Mouse (Mus musculus) kidney, embryonic 16.5 days (tissue): ENCODE results near the gene Dop1a. TPM values are rescaled to one million over a fixed set of nuclear protein-coding genes. Genes with fewer than 3 reads are reported as not detected.

Experiments used
- ATAC-seq: fragments of 200-750 bp; cut with Nextera tagmentation; 2 replicates; pipeline ENCODE4 v1.8.0; 2017; ENCODE audit warnings: moderate TSS enrichment; ENCODE audit not compliant: low FRiP score, low TSS enrichment
- H3K27ac ChIP-seq: fragments of 300-500 bp; sonication (generic); 2 replicates; pipeline ENCODE4 v1.5.1; 2014; ENCODE audit warnings: low read length
- H3K27me3 ChIP-seq: fragments of 300-500 bp; sonication (generic); 2 replicates; pipeline ENCODE4 v1.6.1; 2014; ENCODE audit warnings: low read length, control low read depth, mixed read lengths; ENCODE audit not compliant: insufficient read depth
- H3K36me3 ChIP-seq: fragments of 300-500 bp; sonication (generic); 2 replicates; pipeline ENCODE4 v1.6.1; 2014; ENCODE audit warnings: low read length, control low read depth, mixed read lengths; ENCODE audit not compliant: insufficient read depth
- H3K4me1 ChIP-seq: fragments of 300-500 bp; sonication (generic); 2 replicates; pipeline ENCODE4 v1.6.1; 2014; ENCODE audit warnings: low read length, control low read depth, mixed read lengths; ENCODE audit not compliant: insufficient read depth
- H3K4me2 ChIP-seq: fragments of 300-500 bp; sonication (generic); replicated peaks from 2 replicates; pipeline ENCODE4 v1.6.1; 2014; ENCODE audit warnings: low read depth, low read length
- H3K4me3 ChIP-seq: fragments of 300-500 bp; sonication (generic); 2 replicates; pipeline ENCODE4 v1.5.1; 2014; ENCODE audit warnings: mild to moderate bottlenecking, low read length
- H3K9ac ChIP-seq: fragments of 300-500 bp; sonication (generic); replicated peaks from 2 replicates; pipeline ENCODE4 v1.6.1; 2014; ENCODE audit warnings: low read length
- H3K9me3 ChIP-seq: fragments of 300-500 bp; sonication (generic); 2 replicates; pipeline ENCODE4 v1.6.1; 2016; ENCODE audit warnings: low read length, control low read depth
- WGBS: fragments of 180-500 bp; shearing (Covaris S2); extraction: QIAGEN DNeasy Blood & Tissue Kit; methylation state at CpG from one replicate; pipeline ENCODE4 v1.1.7; 2014; 5-methylcytosine and 5-hydroxymethylcytosine counted together
- polyA plus RNA-seq: library from polyadenylated mRNA; unstranded; fragments of >200 nt; fragmentation: Nextera tagmentation; extraction: Ambion mirVana; gene quantifications from 2 replicates; pipeline ENCODE4 v1.2.1, GENCODE M21; 2015

The Dop1a gene
- polyA plus RNA-seq = 10.9 and 15.3 TPM in 2 replicates

DNA sequence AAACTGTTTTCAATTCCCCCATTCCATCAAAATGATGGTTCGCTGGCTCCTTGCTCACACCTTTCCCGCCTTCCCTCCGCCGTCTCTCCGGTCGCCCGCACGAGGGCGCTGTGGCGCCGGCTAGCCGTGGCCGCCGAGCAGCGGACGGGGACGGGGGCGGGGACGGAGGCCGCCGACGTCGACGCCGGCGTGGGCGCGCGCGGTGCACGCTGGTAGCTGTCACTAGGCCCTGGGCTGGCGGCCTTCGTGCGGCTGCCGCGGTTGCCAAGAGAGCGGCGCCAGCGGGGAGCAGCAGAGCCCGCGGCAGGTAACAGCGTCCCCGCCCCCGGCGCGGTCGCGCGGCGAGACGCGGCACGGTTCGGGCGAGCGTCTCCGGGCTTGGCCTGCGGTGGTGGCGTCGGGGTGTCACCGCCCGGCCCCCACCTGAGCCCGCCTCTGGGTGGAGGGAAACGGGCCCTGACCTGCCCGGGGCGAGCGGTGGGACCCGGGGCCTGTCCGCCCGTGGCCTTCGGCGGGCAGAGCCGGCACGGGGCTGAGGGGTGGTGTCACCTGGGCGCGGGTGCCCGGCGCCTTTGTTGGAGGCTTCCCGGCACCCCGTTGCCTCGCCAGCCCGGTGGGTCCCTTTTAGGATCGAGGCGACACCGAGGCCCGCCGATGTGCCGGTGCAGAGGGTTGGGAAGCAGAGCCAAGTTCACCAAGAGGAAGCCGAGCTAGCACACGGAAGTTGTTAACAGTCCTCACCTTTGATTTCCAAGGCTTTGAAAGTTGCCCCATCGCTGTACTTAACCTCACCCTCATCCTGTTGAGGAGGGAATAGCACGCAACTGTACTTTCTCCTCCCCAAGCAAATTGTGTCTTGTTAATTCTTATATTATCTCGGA lies at the start of gene Dop1a:
Dop1a (plus strand) TSS at position 165 of the 881 bp plus-strand sequence.
- H3K36me3 ChIP-seq = no peaks in the 10 kb centered on the region
- peak within 1 kb of the TSS; percentile 92 for H3K9ac ChIP-seq
- under 1% methylated on average over 93 of the region's 93 CpGs for WGBS
- peaks cover 9% of the 10 kb centered on the region for H3K4me1 ChIP-seq
- H3K4me2 ChIP-seq = peak within 1 kb of the TSS; percentile 82
- ATAC-seq = peak; percentile 96
- H3K4me3 ChIP-seq = peak within 1 kb of the TSS; percentile 90
- H3K9me3 ChIP-seq = no peaks in the 10 kb centered on the region
- H3K27me3 ChIP-seq = no peaks in the 10 kb centered on the region
- H3K27ac ChIP-seq = peak within 1 kb of the TSS; percentile 62

DNA sequence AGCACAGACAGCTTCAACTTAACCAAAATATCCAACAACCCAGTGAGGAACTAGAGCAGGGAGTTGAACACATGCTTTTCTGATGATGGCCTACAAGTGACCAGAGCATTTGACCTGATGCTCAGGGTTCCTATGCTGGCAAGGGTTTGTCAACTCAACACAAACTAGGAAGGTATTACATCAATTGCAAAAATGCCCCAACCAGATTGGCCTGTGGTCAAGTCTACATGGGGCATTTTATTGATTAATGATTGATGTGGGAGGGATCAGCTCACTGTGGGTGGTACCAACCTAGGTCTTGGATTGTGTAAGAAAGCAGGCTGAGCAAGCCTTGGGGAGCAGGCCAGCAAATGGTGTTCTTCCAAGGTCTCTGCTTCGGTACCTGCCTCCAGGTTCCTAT lies 49.0 kb upstream of the Dop1a start:
- 100% methylated on average over 1 of the region's 1 CpGs for WGBS

GRCm38 (mm10) chr9:86419366-86419765 lies 47.6 kb upstream of the Dop1a start:
- no peaks in the 10 kb centered on the region for H3K36me3 ChIP-seq
- WGBS = 75% methylated on average over 6 of the region's 6 CpGs
- no peaks in the 10 kb centered on the region for H3K4me1 ChIP-seq
- no peak overlapping the region for H3K4me3 ChIP-seq
- ATAC-seq = no peak
- no peak overlapping the region for H3K9ac ChIP-seq
- no peak overlapping the region for H3K4me2 ChIP-seq
- no peaks in the 10 kb centered on the region for H3K27me3 ChIP-seq
- H3K9me3 ChIP-seq = no peaks in the 10 kb centered on the region
- H3K27ac ChIP-seq = no peak overlapping the region

More for the DNA sequence above, 49.0 kb upstream of the Dop1a start:
- ATAC-seq = no peak
- H3K9me3 ChIP-seq = no peaks in the 10 kb centered on the region
- H3K36me3 ChIP-seq = no peaks in the 10 kb centered on the region
- H3K4me1 ChIP-seq = no peaks in the 10 kb centered on the region
- no peak overlapping the region for H3K9ac ChIP-seq
- H3K4me3 ChIP-seq = no peak overlapping the region
- H3K27ac ChIP-seq = no peak overlapping the region
- H3K27me3 ChIP-seq = no peaks in the 10 kb centered on the region
- no peak overlapping the region for H3K4me2 ChIP-seq

GRCm38 (mm10) chr9:86423331-86423730 lies 43.6 kb upstream of the Dop1a start:
- no peak for ATAC-seq
- H3K9me3 ChIP-seq = no peaks in the 10 kb centered on the region

DNA sequence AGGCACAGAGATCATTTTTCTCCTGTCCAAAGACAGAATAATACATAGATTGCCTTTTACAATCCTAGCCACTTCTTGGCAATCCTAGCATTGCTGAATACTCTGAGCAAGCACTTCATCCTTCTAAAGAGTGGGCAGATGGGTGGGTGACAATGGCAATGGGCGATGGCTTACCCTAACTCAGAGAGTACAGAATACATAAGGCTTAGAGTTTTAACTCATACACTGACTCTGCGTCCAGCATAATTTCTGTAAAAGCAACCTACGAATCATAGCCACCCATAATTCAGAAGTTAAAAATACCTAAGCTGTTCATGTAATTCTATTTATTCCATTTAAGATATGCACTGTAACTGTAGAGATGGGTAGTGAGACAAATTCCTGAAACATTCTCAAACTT lies 31.4 kb upstream of the Dop1a start:
- no peak overlapping the region for H3K4me3 ChIP-seq
- H3K9me3 ChIP-seq = no peaks in the 10 kb centered on the region
- H3K36me3 ChIP-seq = no peaks in the 10 kb centered on the region
- ATAC-seq = no peak
- no peaks in the 10 kb centered on the region for H3K4me1 ChIP-seq
- no peak overlapping the region for H3K27ac ChIP-seq
- H3K4me2 ChIP-seq = no peak overlapping the region
- H3K27me3 ChIP-seq = no peaks in the 10 kb centered on the region
- H3K9ac ChIP-seq = no peak overlapping the region
- 85% methylated on average over 3 of the region's 3 CpGs for WGBS

More at GRCm38 (mm10) chr9:86423331-86423730, 43.6 kb upstream of the Dop1a start:
- Histone ChIP-seq H3K36me3 (no peaks in the 10 kb centered on the region), H3K4me1 (no peaks in the 10 kb centered on the region), H3K27me3 (no peaks in the 10 kb centered on the region), H3K4me2 (no peak overlapping the region), H3K4me3 (no peak overlapping the region), H3K9ac (no peak overlapping the region), H3K27ac (no peak overlapping the region)
- 67% methylated on average over 4 of the region's 4 CpGs for WGBS

DNA sequence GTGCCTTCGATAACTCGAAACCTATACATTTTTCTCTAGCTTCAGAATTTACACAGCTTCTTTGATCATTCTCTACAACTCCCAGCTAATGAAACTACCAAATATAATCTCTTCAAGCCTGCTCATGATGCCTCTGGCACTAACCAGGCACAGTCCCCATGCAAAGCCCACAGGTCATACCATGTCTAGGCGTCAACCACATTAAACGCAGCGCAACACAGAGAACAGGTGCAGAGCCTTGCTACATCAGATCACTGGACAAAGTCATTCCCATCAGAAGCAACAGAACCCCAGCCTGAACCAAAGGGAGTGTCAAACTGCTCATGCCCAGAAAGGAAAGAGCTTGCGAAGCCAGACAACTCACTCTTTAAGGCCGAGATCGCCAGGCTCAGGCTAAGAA lies 30.3 kb upstream of the Dop1a start:
- WGBS = 94% methylated on average over 8 of the region's 8 CpGs
- no peaks in the 10 kb centered on the region for H3K9me3 ChIP-seq
- H3K4me2 ChIP-seq = no peak overlapping the region
- H3K4me1 ChIP-seq = no peaks in the 10 kb centered on the region
- H3K36me3 ChIP-seq = no peaks in the 10 kb centered on the region
- H3K27ac ChIP-seq = no peak overlapping the region
- H3K27me3 ChIP-seq = no peaks in the 10 kb centered on the region
- no peak overlapping the region for H3K4me3 ChIP-seq
- no peak for ATAC-seq
- no peak overlapping the region for H3K9ac ChIP-seq

DNA sequence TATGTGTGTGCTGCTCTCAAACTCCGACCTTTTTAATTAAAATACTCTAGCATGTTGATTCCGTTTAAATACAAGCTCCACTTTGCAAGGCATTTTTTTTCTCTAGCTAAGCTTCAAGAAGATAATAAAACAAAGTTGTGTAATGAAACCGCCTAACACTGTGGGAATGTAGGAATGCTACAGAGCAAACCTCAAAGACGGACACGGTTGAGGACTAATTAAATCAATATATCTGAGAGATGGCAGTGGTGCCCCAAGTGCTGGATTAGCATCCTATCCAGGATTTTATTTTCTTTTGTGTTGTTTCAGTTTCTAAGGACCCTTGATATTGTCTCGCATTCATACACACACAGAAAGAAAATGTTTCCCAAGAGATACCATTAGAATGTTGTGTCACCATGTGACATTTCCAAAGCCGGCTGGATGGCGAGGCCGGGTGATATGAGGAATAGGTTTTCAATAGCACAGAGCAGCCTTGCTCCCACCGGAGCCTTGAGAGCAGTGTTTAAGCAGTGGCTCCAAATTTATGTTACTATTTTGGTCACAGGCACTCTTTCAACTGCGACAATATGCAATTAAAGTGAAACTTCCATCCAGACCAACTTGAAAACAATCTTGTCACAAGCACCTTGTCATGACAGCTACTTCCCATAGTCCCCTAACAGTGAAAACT lies 28.5 kb upstream of the Dop1a start:
- Histone ChIP-seq H3K4me3 (no peak overlapping the region), H3K9ac (no peak overlapping the region), H3K4me1 (no peaks in the 10 kb centered on the region), H3K4me2 (no peak overlapping the region), H3K36me3 (no peaks in the 10 kb centered on the region), H3K27ac (no peak overlapping the region), H3K27me3 (no peaks in the 10 kb centered on the region), H3K9me3 (no peaks in the 10 kb centered on the region)
- 62% methylated on average over 11 of the region's 11 CpGs for WGBS
- no peak for ATAC-seq

DNA sequence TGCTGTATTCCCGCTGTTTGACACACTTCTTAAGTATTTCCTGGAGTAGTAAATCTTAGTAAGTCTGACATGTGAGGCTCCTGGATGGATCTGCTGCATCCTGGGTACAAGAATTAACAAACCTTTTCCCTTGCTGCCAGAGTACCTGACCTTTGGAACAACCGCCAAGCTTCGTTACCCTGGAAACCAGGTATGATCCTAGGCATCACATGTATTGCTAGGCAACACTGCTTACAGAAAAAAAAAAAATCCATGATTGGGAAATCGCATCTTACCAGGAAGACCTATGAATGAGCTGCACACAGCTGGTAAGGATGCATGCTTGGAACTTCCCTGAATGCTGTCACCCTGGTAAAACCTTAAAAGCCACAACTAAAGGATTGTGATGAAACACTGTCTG lies 24.7 kb upstream of the Dop1a start:
- H3K36me3 ChIP-seq = 0 out of 2 replicates have a peak, but pooled peaks cover 3% of the 10 kb centered on the region
- ATAC-seq = no peak
- WGBS = 73% methylated on average over 4 of the region's 4 CpGs
- no peaks in the 10 kb centered on the region for H3K4me1 ChIP-seq
- H3K27ac ChIP-seq = no peak overlapping the region
- H3K9ac ChIP-seq = no peak overlapping the region
- H3K27me3 ChIP-seq = no peaks in the 10 kb centered on the region
- 0 out of 2 replicates have a peak, but pooled peaks cover 3% of the 10 kb centered on the region for H3K9me3 ChIP-seq
- H3K4me3 ChIP-seq = no peak overlapping the region
- no peak overlapping the region for H3K4me2 ChIP-seq

DNA sequence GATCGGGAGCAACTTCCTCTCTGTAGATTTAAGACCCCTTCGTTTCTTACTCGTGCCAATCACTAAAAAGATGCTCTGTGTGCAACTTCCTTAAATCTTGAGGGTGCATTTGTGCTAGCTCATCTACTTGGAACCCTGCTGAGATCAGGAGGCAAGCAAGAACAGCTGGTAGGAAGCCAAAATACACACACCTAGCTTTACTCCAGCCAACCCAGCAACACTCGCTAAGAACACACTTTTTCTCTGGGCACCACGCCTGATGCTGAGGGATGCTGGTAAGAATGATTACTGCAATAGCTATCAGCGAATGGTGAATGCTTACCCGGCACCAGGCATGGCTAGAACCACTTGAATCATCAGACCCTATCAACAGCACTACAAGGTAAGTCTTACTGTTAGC lies 20.1 kb upstream of the Dop1a start:
- H3K9me3 ChIP-seq = 0 out of 2 replicates have a peak, but pooled peaks cover 3% of the 10 kb centered on the region
- no peak overlapping the region for H3K4me3 ChIP-seq
- no peak overlapping the region for H3K4me2 ChIP-seq
- H3K4me1 ChIP-seq = peaks cover 13% of the 10 kb centered on the region
- 0 out of 2 replicates have a peak, but pooled peaks cover 3% of the 10 kb centered on the region for H3K36me3 ChIP-seq
- WGBS = 84% methylated on average over 7 of the region's 7 CpGs
- H3K27ac ChIP-seq = no peak overlapping the region
- no peaks in the 10 kb centered on the region for H3K27me3 ChIP-seq
- H3K9ac ChIP-seq = no peak overlapping the region
- no peak for ATAC-seq

GRCm38 (mm10) chr9:86447431-86447830 lies 19.5 kb upstream of the Dop1a start:
- WGBS = 83% methylated on average over 8 of the region's 8 CpGs
- H3K9me3 ChIP-seq = 0 out of 2 replicates have a peak, but pooled peaks cover 3% of the 10 kb centered on the region
- H3K9ac ChIP-seq = no peak overlapping the region
- no peak for ATAC-seq
- H3K4me3 ChIP-seq = no peak overlapping the region
- H3K36me3 ChIP-seq = 0 out of 2 replicates have a peak, but pooled peaks cover 3% of the 10 kb centered on the region
- no peak overlapping the region for H3K27ac ChIP-seq
- H3K4me2 ChIP-seq = no peak overlapping the region
- peaks cover 13% of the 10 kb centered on the region for H3K4me1 ChIP-seq
- no peaks in the 10 kb centered on the region for H3K27me3 ChIP-seq
